Mouse (Mus musculus): ENCODE data around the gene Nucb1. TPM values are rescaled to one million over a fixed set of nuclear protein-coding genes. Genes with fewer than 3 reads are reported as not detected.
A peak's percentile ranks its signal among the peaks of the same experiment; 100 is the strongest.

The Nucb1 gene
- polyA plus RNA-seq, 1 experiment from 2014 or later: 124 TPM

- no peak for ATAC-seq (ENCODE audit: low read depth)
- H3K27me3 ChIP-seq (ENCODE audit: control insufficient read depth, insufficient read depth, low read depth, low read length): no peaks in the 10 kb centered on the region
- H3K27ac ChIP-seq (ENCODE audit: low read length): peak overlapping the region; percentile 95
- H3K4me3 ChIP-seq (ENCODE audit: low read depth, low read length): peak overlapping the region; percentile 75
- H3K4me1 ChIP-seq (ENCODE audit: control insufficient read depth, low read depth, low read length): peaks cover 24% of the 10 kb centered on the region
- peaks cover 25% of the 10 kb centered on the region for H3K36me3 ChIP-seq (ENCODE audit: control insufficient read depth, insufficient read depth)
- WGBS (ENCODE audit: insufficient replicate concordance): 77% methylated on average over 6 of the region's 6 CpGs
- peak overlapping the region; percentile 65 for H3K9ac ChIP-seq (ENCODE audit: low read depth, low read length)
- peak overlapping the region; percentile 76 for H3K4me2 ChIP-seq (ENCODE audit: low read depth, low read length)
- no peaks in the 10 kb centered on the region for H3K9me3 ChIP-seq (replicated peaks; ENCODE audit: control insufficient read depth, low read length)
Measured at GRCm38 (mm10) chr7:45507583-45507982, 2.6 kb downstream of the Nucb1 start.

- Histone ChIP-seq H3K4me2 (ENCODE audit: low read depth, low read length) (no peak overlapping the region), H3K9ac (ENCODE audit: low read depth, low read length) (no peak overlapping the region), H3K27ac (ENCODE audit: low read length) (no peak overlapping the region), H3K4me3 (ENCODE audit: low read depth, low read length) (no peak overlapping the region), H3K4me1 (ENCODE audit: control insufficient read depth, low read depth, low read length) (no peaks in the 10 kb centered on the region), H3K36me3 (ENCODE audit: control insufficient read depth, insufficient read depth) (peaks cover 63% of the 10 kb centered on the region), H3K9me3 (replicated peaks; ENCODE audit: control insufficient read depth, low read length) (no peaks in the 10 kb centered on the region), H3K27me3 (ENCODE audit: control insufficient read depth, insufficient read depth, low read depth, low read length) (no peaks in the 10 kb centered on the region)
- 89% methylated on average over 6 of the region's 6 CpGs for WGBS (ENCODE audit: insufficient replicate concordance)
- ATAC-seq (ENCODE audit: low read depth): no peak
Measured at GRCm38 (mm10) chr7:45498427-45498826, 11.8 kb downstream of the Nucb1 start.

- H3K9me3 ChIP-seq (replicated peaks; ENCODE audit: control insufficient read depth, low read length): no peaks in the 10 kb centered on the region
- ATAC-seq (ENCODE audit: low read depth): no peak
- no peaks in the 10 kb centered on the region for H3K27me3 ChIP-seq (ENCODE audit: control insufficient read depth, insufficient read depth, low read depth, low read length)
- peaks cover 25% of the 10 kb centered on the region for H3K4me1 ChIP-seq (ENCODE audit: control insufficient read depth, low read depth, low read length)
- H3K4me3 ChIP-seq (ENCODE audit: low read depth, low read length): no peak overlapping the region
- H3K27ac ChIP-seq (ENCODE audit: low read length): no peak overlapping the region
- no peak overlapping the region for H3K9ac ChIP-seq (ENCODE audit: low read depth, low read length)
- 82% methylated on average over 9 of the region's 9 CpGs for WGBS (ENCODE audit: insufficient replicate concordance)
- peaks cover 53% of the 10 kb centered on the region for H3K36me3 ChIP-seq (ENCODE audit: control insufficient read depth, insufficient read depth)
- H3K4me2 ChIP-seq (ENCODE audit: low read depth, low read length): no peak overlapping the region
Measured at GRCm38 (mm10) chr7:45494548-45494947, 15.7 kb downstream of the Nucb1 start.

- 79% methylated on average over 5 of the region's 5 CpGs for WGBS (ENCODE audit: insufficient replicate concordance)
- Histone ChIP-seq H3K4me1 (ENCODE audit: control insufficient read depth, low read depth, low read length) (peaks cover 37% of the 10 kb centered on the region), H3K9me3 (replicated peaks; ENCODE audit: control insufficient read depth, low read length) (no peaks in the 10 kb centered on the region), H3K4me2 (ENCODE audit: low read depth, low read length) (no peak overlapping the region), H3K27ac (ENCODE audit: low read length) (no peak overlapping the region), H3K4me3 (ENCODE audit: low read depth, low read length) (no peak overlapping the region), H3K27me3 (ENCODE audit: control insufficient read depth, insufficient read depth, low read depth, low read length) (no peaks in the 10 kb centered on the region), H3K36me3 (ENCODE audit: control insufficient read depth, insufficient read depth) (peaks cover 45% of the 10 kb centered on the region), H3K9ac (ENCODE audit: low read depth, low read length) (no peak overlapping the region)
- no peak for ATAC-seq (ENCODE audit: low read depth)
Measured at GRCm38 (mm10) chr7:45492951-45493350, 17.3 kb downstream of the Nucb1 start.

GRCm38 (mm10) chr7:45492225-45492844 is 17.9 kb downstream of the Nucb1 start:
- ATAC-seq (ENCODE audit: low read depth): no peak
- no peaks in the 10 kb centered on the region for H3K27me3 ChIP-seq (ENCODE audit: control insufficient read depth, insufficient read depth, low read depth, low read length)
- no peaks in the 10 kb centered on the region for H3K9me3 ChIP-seq (replicated peaks; ENCODE audit: control insufficient read depth, low read length)
- 87% methylated on average over 8 of the region's 8 CpGs for WGBS (ENCODE audit: insufficient replicate concordance)
- peaks cover 37% of the 10 kb centered on the region for H3K4me1 ChIP-seq (ENCODE audit: control insufficient read depth, low read depth, low read length)
- peak overlapping the region; percentile 33; the same call in 1 of the 2 replicates for H3K27ac ChIP-seq (ENCODE audit: low read length)
- H3K4me2 ChIP-seq (ENCODE audit: low read depth, low read length): no peak overlapping the region
- H3K4me3 ChIP-seq (ENCODE audit: low read depth, low read length): no peak overlapping the region
- H3K36me3 ChIP-seq (ENCODE audit: control insufficient read depth, insufficient read depth): peaks cover 39% of the 10 kb centered on the region
- H3K9ac ChIP-seq (ENCODE audit: low read depth, low read length): no peak overlapping the region

- H3K27me3 ChIP-seq (ENCODE audit: control insufficient read depth, insufficient read depth, low read depth, low read length): no peaks in the 10 kb centered on the region
- H3K36me3 ChIP-seq (ENCODE audit: control insufficient read depth, insufficient read depth): peaks cover 33% of the 10 kb centered on the region
- ATAC-seq (ENCODE audit: low read depth): peak; percentile 73
- no peak overlapping the region for H3K9ac ChIP-seq (ENCODE audit: low read depth, low read length)
- peak overlapping the region; percentile 69 for H3K27ac ChIP-seq (ENCODE audit: low read length)
- H3K9me3 ChIP-seq (replicated peaks; ENCODE audit: control insufficient read depth, low read length): no peaks in the 10 kb centered on the region
- WGBS (ENCODE audit: insufficient replicate concordance): 12% methylated on average over 3 of the region's 3 CpGs
- H3K4me1 ChIP-seq (ENCODE audit: control insufficient read depth, low read depth, low read length): peaks cover 44% of the 10 kb centered on the region
- peak overlapping the region; percentile 35; the same call in 1 of the 2 replicates for H3K4me2 ChIP-seq (ENCODE audit: low read depth, low read length)
- no peak overlapping the region for H3K4me3 ChIP-seq (ENCODE audit: low read depth, low read length)
Measured at GRCm38 (mm10) chr7:45491264-45491663, 18.9 kb downstream of the Nucb1 start.

- Histone ChIP-seq H3K36me3 (ENCODE audit: control insufficient read depth, insufficient read depth) (peaks cover 33% of the 10 kb centered on the region), H3K4me3 (ENCODE audit: low read depth, low read length) (no peak overlapping the region), H3K27me3 (ENCODE audit: control insufficient read depth, insufficient read depth, low read depth, low read length) (no peaks in the 10 kb centered on the region), H3K4me2 (ENCODE audit: low read depth, low read length) (peak overlapping the region; percentile 35; the same call in 1 of the 2 replicates), H3K27ac (ENCODE audit: low read length) (peak overlapping the region; percentile 69), H3K9ac (ENCODE audit: low read depth, low read length) (no peak overlapping the region), H3K9me3 (replicated peaks; ENCODE audit: control insufficient read depth, low read length) (no peaks in the 10 kb centered on the region), H3K4me1 (ENCODE audit: control insufficient read depth, low read depth, low read length) (peaks cover 48% of the 10 kb centered on the region)
- no peak; the same call in 1 of the 2 replicates for ATAC-seq (ENCODE audit: low read depth)
- WGBS (ENCODE audit: insufficient replicate concordance): 53% methylated on average over 9 of the region's 9 CpGs
Measured at GRCm38 (mm10) chr7:45490822-45491221, 19.4 kb downstream of the Nucb1 start.

- H3K9ac ChIP-seq (ENCODE audit: low read depth, low read length): 0 out of 2 replicates have a peak overlapping the region, but pooled peaks have one; percentile 6
- no peaks in the 10 kb centered on the region for H3K9me3 ChIP-seq (replicated peaks; ENCODE audit: control insufficient read depth, low read length)
- 31% methylated on average over 7 of the region's 7 CpGs for WGBS (ENCODE audit: insufficient replicate concordance)
- 0 out of 2 replicates have a peak overlapping the region, but pooled peaks have one; percentile 15 for H3K27ac ChIP-seq (ENCODE audit: low read length)
- peak overlapping the region; percentile 15; the same call in 1 of the 2 replicates for H3K4me2 ChIP-seq (ENCODE audit: low read depth, low read length)
- peaks cover 22% of the 10 kb centered on the region for H3K36me3 ChIP-seq (ENCODE audit: control insufficient read depth, insufficient read depth)
- H3K4me3 ChIP-seq (ENCODE audit: low read depth, low read length): no peak overlapping the region
- H3K27me3 ChIP-seq (ENCODE audit: control insufficient read depth, insufficient read depth, low read depth, low read length): no peaks in the 10 kb centered on the region
- ATAC-seq (ENCODE audit: low read depth): no peak
- H3K4me1 ChIP-seq (ENCODE audit: control insufficient read depth, low read depth, low read length): peaks cover 48% of the 10 kb centered on the region
Measured at GRCm38 (mm10) chr7:45489578-45489977, 20.6 kb downstream of the Nucb1 start.

All from liver, embryonic 16.5 days (tissue).